Mouse (Mus musculus): ENCODE measurements around the gene Dmc1. TPM values are rescaled to one million over a fixed set of nuclear protein-coding genes. Genes with fewer than 3 reads are reported as not detected.

The Dmc1 gene
- total RNA-seq (2015; ENCODE audit: low replicate concordance) (0.42 and 6.7 TPM in 2 replicates), total RNA-seq (2017; ENCODE audit: low replicate concordance) (2.0 TPM in 2 replicates)

DNA sequence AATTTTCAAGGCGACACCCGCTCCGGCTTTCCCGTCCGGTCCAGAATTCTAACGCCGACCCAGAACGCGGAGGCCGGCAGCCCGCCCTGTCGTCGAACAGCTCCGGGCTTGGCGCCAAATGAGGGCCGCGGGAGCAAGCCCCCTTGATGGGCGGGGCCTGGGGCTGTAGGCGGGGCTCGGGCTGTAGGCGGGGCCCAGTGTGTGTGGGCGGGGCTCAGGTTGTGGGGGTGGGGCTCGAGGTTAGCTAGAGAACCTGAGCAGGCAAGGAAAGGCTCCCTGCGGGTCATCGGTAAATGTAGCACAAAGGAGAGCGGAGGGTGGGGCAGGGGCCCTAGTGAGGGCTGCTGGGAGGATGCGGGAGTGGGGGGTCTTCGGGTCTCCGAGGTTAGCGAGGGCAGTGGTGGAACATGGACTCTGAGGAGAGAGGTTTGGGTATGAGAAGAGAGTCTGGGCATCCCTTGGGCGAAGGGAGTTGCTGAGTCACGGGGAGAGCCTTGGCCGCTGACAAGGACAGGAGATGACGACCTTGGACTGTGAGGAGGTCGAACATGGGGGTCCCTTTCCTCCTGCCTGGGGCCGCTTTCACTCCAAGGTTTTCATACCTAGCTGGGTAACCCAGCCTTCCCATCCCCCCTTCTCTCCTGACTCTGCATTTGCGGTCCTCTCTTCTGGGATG is at the start of gene Dmc1:
Dmc1 (minus strand) TSS at position 120 of the 676 bp plus-strand sequence.
- ATAC-seq (replicated peaks; ENCODE audit: low FRiP score, poor library complexity, severe bottlenecking): peak; percentile 67

- 0 out of 2 replicates have a peak, but pooled peaks have one; percentile 16 for ATAC-seq (replicated peaks; ENCODE audit: low FRiP score, poor library complexity, severe bottlenecking)
Measured at GRCm38 (mm10) chr15:79651481-79651880, 46.6 kb upstream of the Dmc1 start.

DNA sequence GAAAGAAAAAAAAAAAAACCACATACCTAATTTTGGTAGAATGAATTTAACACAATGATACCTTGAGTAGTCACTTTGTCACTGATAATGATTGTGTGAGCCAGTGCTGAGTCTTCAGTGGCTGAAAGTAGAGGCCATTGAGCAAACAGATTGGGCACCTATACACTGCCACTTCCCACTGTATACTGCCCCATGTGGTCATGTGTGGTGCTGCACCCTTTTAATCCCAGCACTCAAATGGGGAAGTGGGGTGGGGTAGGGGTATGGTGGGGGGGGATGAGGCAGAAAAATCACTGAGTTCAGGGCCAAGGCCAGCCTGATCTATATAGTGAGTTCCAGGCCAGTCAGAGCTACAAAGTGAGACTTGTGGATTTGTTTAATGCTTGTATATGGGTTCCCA is 45.7 kb upstream of the Dmc1 start:
- ATAC-seq (replicated peaks; ENCODE audit: low FRiP score, poor library complexity, severe bottlenecking): peak; percentile 70

- no peak for ATAC-seq (replicated peaks; ENCODE audit: low FRiP score, poor library complexity, severe bottlenecking)
Measured at GRCm38 (mm10) chr15:79648130-79648529, 43.2 kb upstream of the Dmc1 start.

GRCm38 (mm10) chr15:79645483-79645882 is 40.6 kb upstream of the Dmc1 start:
- no peak for ATAC-seq (replicated peaks; ENCODE audit: low FRiP score, poor library complexity, severe bottlenecking)

DNA sequence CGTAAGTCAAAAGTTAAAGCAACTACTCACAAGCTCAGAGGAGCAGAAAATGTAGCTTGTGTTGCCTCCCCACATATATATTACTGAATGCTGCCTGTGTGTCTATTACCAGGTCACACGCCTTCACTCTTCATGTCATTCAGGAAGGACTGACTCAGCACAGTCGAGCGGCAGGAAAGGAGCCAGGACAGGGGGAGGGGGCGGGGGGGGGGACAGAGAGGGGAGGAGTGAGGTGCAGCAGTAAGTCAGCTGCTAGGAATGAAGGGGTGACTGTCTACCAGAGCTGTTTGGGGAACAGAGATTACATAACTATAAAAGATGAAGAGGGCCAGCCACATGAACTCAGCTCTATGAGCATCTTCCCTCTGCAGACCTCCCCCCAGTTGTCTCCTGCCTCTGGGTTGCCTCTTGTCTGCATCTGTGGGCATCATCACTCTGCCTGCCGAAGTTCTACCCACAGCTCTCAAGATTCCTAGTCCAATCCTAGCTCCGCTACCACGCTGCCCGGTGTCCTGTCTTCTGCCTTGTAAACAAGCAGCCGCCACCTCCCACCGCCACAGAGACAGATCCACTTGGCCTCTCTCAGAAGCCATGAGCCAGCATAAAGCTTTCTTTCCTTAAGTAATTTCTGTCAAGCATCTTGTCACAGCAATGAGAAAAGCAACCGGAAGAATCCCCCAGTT is 36.4 kb upstream of the Dmc1 start:
- no peak for ATAC-seq (replicated peaks; ENCODE audit: low FRiP score, poor library complexity, severe bottlenecking)

GRCm38 (mm10) chr15:79630471-79630870 is 25.6 kb upstream of the Dmc1 start:
- no peak for ATAC-seq (replicated peaks; ENCODE audit: low FRiP score, poor library complexity, severe bottlenecking)

- no peak for ATAC-seq (replicated peaks; ENCODE audit: low FRiP score, poor library complexity, severe bottlenecking)
Measured at GRCm38 (mm10) chr15:79619770-79620414, 15.0 kb upstream of the Dmc1 start.

DNA sequence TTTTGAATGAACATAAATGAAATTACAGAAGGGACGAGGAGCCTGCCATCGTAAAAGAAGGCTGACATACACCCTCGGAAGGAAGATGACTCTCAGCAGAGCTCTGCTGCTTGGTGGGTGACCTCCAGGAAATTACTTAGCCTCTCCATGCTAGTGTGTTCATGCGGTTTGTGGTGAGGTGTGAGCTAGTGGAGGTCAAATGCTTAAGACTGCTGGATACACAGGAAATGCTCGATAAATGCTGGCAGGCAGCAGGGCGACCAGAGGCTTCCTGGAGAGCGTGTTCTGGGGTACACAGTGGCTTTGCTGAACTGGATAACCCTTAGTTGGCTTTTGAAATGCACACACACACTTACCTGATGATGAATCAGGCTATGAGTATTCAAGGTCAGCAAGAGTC is 13.5 kb upstream of the Dmc1 start:
- ATAC-seq (replicated peaks; ENCODE audit: low FRiP score, poor library complexity, severe bottlenecking): no peak

GRCm38 (mm10) chr15:79617135-79617534 is 12.2 kb upstream of the Dmc1 start:
- ATAC-seq (replicated peaks; ENCODE audit: low FRiP score, poor library complexity, severe bottlenecking): no peak

- ATAC-seq (replicated peaks; ENCODE audit: low FRiP score, poor library complexity, severe bottlenecking): no peak
Measured at GRCm38 (mm10) chr15:79616729-79617128, 11.8 kb upstream of the Dmc1 start.

DNA sequence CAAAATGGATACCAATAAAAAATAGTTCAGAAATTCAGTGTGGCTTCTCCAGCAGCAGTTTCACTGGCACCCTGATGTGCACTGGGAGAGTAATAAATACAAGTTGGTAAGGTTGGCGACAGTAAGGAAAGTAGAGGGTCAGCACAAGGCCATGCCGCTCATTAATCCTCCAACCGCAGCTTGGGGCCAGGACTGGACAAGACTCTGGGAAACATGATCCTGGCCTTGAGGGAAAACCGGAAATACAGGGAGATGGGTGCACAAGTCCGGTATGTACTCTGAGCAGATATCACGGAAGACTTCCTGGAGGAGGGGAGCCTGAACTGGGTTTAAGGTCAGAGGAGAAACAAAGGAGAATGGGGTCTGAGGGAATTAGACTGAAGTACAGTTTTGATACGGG is 10.6 kb upstream of the Dmc1 start:
- no peak for ATAC-seq (replicated peaks; ENCODE audit: low FRiP score, poor library complexity, severe bottlenecking)

- no peak for ATAC-seq (replicated peaks; ENCODE audit: low FRiP score, poor library complexity, severe bottlenecking)
Measured at GRCm38 (mm10) chr15:79609226-79609625, 4.3 kb upstream of the Dmc1 start.

DNA sequence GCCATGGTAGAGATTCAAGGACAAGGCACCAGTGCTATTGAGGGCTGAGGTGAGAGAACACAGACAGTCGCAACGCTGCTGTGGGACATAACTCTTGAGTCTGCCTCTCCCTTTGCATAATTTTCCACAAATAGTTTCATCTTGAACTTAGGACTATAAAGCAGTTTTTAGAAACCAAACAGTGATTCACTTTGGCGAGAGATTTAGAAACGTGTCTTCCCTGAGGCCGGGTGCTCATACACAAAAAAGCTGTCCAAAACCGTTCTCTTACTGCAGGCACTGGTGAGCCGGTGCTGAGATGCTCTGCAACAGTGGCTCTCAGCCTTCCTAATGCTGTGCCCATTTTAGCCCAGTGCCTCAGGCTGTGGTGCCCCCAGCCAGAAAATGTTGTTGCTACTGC is 3.3 kb upstream of the Dmc1 start:
- no peak for ATAC-seq (replicated peaks; ENCODE audit: low FRiP score, poor library complexity, severe bottlenecking)

DNA sequence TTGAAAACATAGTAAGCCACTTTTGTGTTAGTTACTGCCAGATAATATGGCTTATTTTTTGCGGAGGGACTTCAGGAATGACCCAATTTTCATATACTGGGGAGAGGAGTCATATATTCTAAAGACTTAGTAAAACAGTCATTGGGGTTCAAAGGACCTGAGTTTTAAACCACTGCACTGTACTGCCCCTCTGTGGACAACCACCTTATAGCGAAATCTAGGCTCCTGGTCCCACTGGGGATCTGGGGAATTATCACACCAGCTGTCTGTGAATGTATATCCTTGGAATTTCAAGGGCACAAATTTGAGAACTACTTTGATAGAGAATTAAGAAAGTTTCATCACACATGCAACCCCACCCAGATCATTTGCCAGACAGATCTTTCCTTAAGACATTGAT is 2.8 kb upstream of the Dmc1 start:
- ATAC-seq (replicated peaks; ENCODE audit: low FRiP score, poor library complexity, severe bottlenecking): no peak

DNA sequence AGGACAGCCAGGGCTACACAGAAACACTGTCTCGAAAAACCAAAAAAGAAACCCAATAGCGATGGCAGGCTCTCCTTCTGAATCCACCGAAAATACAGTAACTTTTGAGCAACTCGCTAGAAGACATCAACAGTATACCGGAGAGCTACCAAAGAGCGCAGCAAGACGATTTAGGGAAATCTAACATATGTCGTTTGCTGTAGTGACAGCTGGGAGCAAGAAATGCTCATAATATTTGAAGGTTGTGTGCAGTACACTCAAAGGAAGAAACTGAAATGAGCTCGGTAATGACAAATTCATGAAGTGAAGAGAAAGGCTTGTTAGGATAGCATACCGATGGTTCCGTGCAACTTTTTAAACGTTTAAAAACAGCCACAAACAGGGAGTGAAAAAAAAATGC is 1.3 kb upstream of the Dmc1 start:
- no peak for ATAC-seq (replicated peaks; ENCODE audit: low FRiP score, poor library complexity, severe bottlenecking)

DNA sequence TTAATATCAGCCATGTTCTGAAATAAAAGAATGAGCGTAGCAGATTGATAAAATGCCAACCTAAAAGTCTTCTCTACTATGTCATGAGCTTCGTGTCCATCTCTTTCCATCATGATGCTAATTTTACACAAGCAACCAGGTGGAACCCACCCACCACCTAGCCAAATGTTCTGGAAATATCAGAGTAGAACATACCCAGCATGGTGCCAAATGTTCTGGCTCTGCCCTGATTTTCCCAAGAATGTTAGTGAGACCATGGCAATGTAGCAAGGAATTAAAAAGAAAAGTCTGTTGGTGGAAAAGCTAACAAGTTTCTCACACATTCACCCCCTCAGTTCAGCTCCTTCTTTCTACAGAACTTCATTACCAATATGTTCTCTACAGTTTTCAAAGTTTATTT is 4.7 kb downstream of the Dmc1 start:
- no peak for ATAC-seq (replicated peaks; ENCODE audit: low FRiP score, poor library complexity, severe bottlenecking)

DNA sequence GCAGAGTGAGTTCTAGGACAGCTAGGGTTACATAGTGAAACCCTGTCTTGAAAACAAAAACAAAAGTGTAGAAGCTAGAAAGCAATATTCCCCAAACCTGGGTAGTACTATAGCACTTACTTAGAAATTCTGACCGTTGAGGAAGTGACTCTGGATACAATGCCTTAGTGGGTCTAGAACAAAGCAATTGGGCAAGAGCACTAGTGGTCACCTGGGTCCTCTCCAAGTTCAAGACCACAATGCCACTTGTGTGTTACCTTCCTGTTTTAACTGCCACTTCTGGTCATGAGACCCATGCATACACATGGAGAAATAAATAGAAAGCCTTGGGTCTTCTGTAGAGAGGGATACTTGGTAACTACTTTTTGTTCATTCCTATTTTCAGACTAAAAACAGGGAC is 6.2 kb downstream of the Dmc1 start:
- ATAC-seq (replicated peaks; ENCODE audit: low FRiP score, poor library complexity, severe bottlenecking): no peak

DNA sequence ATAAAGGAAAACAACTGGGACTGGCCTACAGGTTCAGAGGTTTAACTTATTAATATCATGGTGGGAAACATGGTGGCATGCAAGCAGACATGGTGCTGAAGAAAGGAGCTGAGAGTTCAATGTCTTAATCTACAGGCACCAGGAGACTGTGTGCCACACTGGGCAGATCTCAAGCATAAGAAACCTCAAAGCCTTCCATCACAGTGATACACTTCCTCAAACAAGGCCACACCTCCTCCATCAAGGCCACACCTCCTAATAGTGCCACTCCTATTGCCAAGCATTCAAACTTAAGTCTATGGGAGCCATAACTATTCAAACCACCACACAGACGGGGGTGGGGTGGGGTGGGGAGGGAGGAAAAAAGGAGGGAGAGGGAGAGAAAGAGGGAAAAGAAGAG is 23.3 kb downstream of the Dmc1 start:
- no peak for ATAC-seq (replicated peaks; ENCODE audit: low FRiP score, poor library complexity, severe bottlenecking)

GRCm38 (mm10) chr15:79577671-79578426 is 27.1 kb downstream of the Dmc1 start:
- no peak for ATAC-seq (replicated peaks; ENCODE audit: low FRiP score, poor library complexity, severe bottlenecking)

Data from erythroblast, adult 5-6 weeks (primary cell).